Mouse (Mus musculus) liver, adult 2 months (tissue): ENCODE measurements around the gene Tas2r119. TPM values are rescaled to one million over a fixed set of nuclear protein-coding genes. Genes with fewer than 3 reads are reported as not detected.

Experiments used
- DNase-seq: peaks from one replicate; pipeline ENCODE4 v3.0.0-alpha.2; 2011; ENCODE audit warnings: low read depth, low spot score; ENCODE audit errors: extremely low read depth
- H3K27ac ChIP-seq: fragments of 200-500 bp; replicated peaks from 2 replicates; pipeline ENCODE4 v1.5.1; 2012; ENCODE audit warnings: low read depth, mild to moderate bottlenecking, control low read depth, inconsistent platforms, low read length; ENCODE audit not compliant: insufficient read depth
- H3K27me3 ChIP-seq: fragments of 200-500 bp; 2 replicates; pipeline ENCODE4 v1.6.1; 2012; ENCODE audit warnings: mild to moderate bottlenecking, moderate library complexity, low read length, inconsistent platforms; ENCODE audit not compliant: control insufficient read depth, insufficient read depth
- H3K36me3 ChIP-seq: fragments of 200-500 bp; 2 replicates; pipeline ENCODE4 v1.6.1; 2012; ENCODE audit warnings: low read length, inconsistent platforms; ENCODE audit not compliant: control insufficient read depth, insufficient read depth
- H3K4me1 ChIP-seq: fragments of 200-500 bp; 2 replicates; pipeline ENCODE4 v1.6.1; 2011; ENCODE audit warnings: low read length; ENCODE audit not compliant: control insufficient read depth, insufficient read depth
- H3K4me3 ChIP-seq: fragments of 200-500 bp; 2 replicates; pipeline ENCODE4 v1.5.1; 2011; ENCODE audit warnings: low read depth, mild to moderate bottlenecking, control low read depth, low read length, moderate library complexity; ENCODE audit not compliant: insufficient read depth
- H3K79me2 ChIP-seq: fragments of 200-500 bp; 2 replicates; pipeline ENCODE4 v1.6.1; 2012; ENCODE audit warnings: inconsistent platforms, mild to moderate bottlenecking, low read length, moderate library complexity; ENCODE audit not compliant: control insufficient read depth, insufficient read depth
- H3K9ac ChIP-seq: fragments of 200-500 bp; 2 replicates; pipeline ENCODE4 v1.6.1; 2012; ENCODE audit warnings: low read depth, mild to moderate bottlenecking, control low read depth, inconsistent platforms, low read length
- CTCF ChIP-seq: fragments of 200-500 bp; IDR thresholded peaks from 2 replicates; pipeline ENCODE4 v1.5.1; 2011; ENCODE audit warnings: low read depth, low read length, control low read depth
- POLR2A ChIP-seq: fragments of 200-500 bp; IDR thresholded peaks from 2 replicates; pipeline ENCODE4 v1.6.1; 2011; ENCODE audit warnings: low read length, control low read depth; ENCODE audit not compliant: insufficient read depth; ENCODE audit errors: extremely low read depth
- WGBS: fragments of 180-500 bp; shearing (Covaris S2); methylation state at CpG from one replicate; pipeline ENCODE4 v1.1.7; 2018; 5-methylcytosine and 5-hydroxymethylcytosine counted together
- polyA plus RNA-seq: library from polyadenylated mRNA; depleted of rRNA; stranded (reverse); fragments of >200 nt; gene quantifications from 2 replicates; pipeline ENCODE4 v1.2.3, GENCODE M21; 2012
- total RNA-seq: library from RNA; depleted of rRNA; stranded (reverse); fragments of >200 nt; gene quantifications from 2 replicates; pipeline ENCODE4 v1.2.3, GENCODE M21; 2014

Gene Tas2r119
- total and polyA plus RNA-seq, 2 experiments, result not detected

- no peak for DNase-seq
- Histone ChIP-seq H3K27me3 (no peaks in the 10 kb centered on the region), H3K36me3 (no peaks in the 10 kb centered on the region), H3K27ac (no peak overlapping the region), H3K9ac (no peak overlapping the region), H3K4me1 (no peaks in the 10 kb centered on the region), H3K4me3 (no peak overlapping the region), H3K79me2 (no peaks in the 10 kb centered on the region)
- WGBS, result 86% methylated on average over 5 of the region's 5 CpGs
- no peak for TF ChIP-seq POLR2A
- no peak for TF ChIP-seq CTCF
Observed at GRCm38 (mm10) chr15:32156126-32156525, 21.0 kb upstream of the Tas2r119 start.

GRCm38 (mm10) chr15:32160281-32160680 lies 16.8 kb upstream of the Tas2r119 start:
- no peaks in the 10 kb centered on the region for H3K79me2 ChIP-seq
- no peaks in the 10 kb centered on the region for H3K4me1 ChIP-seq
- no peak overlapping the region for H3K9ac ChIP-seq
- H3K36me3 ChIP-seq, result no peaks in the 10 kb centered on the region
- H3K4me3 ChIP-seq, result no peak overlapping the region
- H3K27ac ChIP-seq, result no peak overlapping the region
- no peaks in the 10 kb centered on the region for H3K27me3 ChIP-seq
- TF ChIP-seq CTCF, result no peak
- no peak for TF ChIP-seq POLR2A
- DNase-seq, result no peak

- WGBS, result 71% methylated on average over 6 of the region's 6 CpGs
- H3K4me3 ChIP-seq, result no peak overlapping the region
- H3K27ac ChIP-seq, result no peak overlapping the region
- H3K79me2 ChIP-seq, result no peaks in the 10 kb centered on the region
- no peak for TF ChIP-seq CTCF
- TF ChIP-seq POLR2A, result no peak
- DNase-seq, result no peak
- no peaks in the 10 kb centered on the region for H3K27me3 ChIP-seq
- H3K9ac ChIP-seq, result no peak overlapping the region
- H3K36me3 ChIP-seq, result no peaks in the 10 kb centered on the region
- H3K4me1 ChIP-seq, result no peaks in the 10 kb centered on the region
Observed at GRCm38 (mm10) chr15:32171764-32172163, 5.3 kb upstream of the Tas2r119 start.

GRCm38 (mm10) chr15:32172175-32172987 lies 4.7 kb upstream of the Tas2r119 start:
- H3K27me3 ChIP-seq, result no peaks in the 10 kb centered on the region
- H3K9ac ChIP-seq, result no peak overlapping the region
- no peaks in the 10 kb centered on the region for H3K79me2 ChIP-seq
- H3K4me3 ChIP-seq, result no peak overlapping the region
- H3K27ac ChIP-seq, result no peak overlapping the region
- no peaks in the 10 kb centered on the region for H3K36me3 ChIP-seq
- no peak for TF ChIP-seq CTCF
- no peak for TF ChIP-seq POLR2A
- no peak for DNase-seq
- no peaks in the 10 kb centered on the region for H3K4me1 ChIP-seq
- 79% methylated on average over 9 of the region's 9 CpGs for WGBS

GRCm38 (mm10) chr15:32172988-32173329 lies 4.1 kb upstream of the Tas2r119 start:
- H3K4me1 ChIP-seq, result no peaks in the 10 kb centered on the region
- WGBS, result 90% methylated on average over 2 of the region's 2 CpGs
- H3K9ac ChIP-seq, result no peak overlapping the region
- H3K79me2 ChIP-seq, result no peaks in the 10 kb centered on the region
- no peak for DNase-seq
- H3K27ac ChIP-seq, result no peak overlapping the region
- H3K4me3 ChIP-seq, result no peak overlapping the region
- no peaks in the 10 kb centered on the region for H3K27me3 ChIP-seq
- TF ChIP-seq POLR2A (no peak), CTCF (no peak)
- H3K36me3 ChIP-seq, result no peaks in the 10 kb centered on the region

- no peaks in the 10 kb centered on the region; the same call in 1 of the 2 replicates for H3K27me3 ChIP-seq
- H3K4me3 ChIP-seq, result no peak overlapping the region
- no peak overlapping the region for H3K27ac ChIP-seq
- no peak overlapping the region for H3K9ac ChIP-seq
- TF ChIP-seq POLR2A (no peak), CTCF (no peak)
- no peaks in the 10 kb centered on the region for H3K79me2 ChIP-seq
- no peak for DNase-seq
- no peaks in the 10 kb centered on the region for H3K36me3 ChIP-seq
- WGBS, result 91% methylated on average over 1 of the region's 1 CpGs
- no peaks in the 10 kb centered on the region for H3K4me1 ChIP-seq
Observed at GRCm38 (mm10) chr15:32180010-32180725, 3.1 kb downstream of the Tas2r119 start.
